Mouse (Mus musculus) kidney, postnatal 4 days (tissue): ENCODE data around the gene Ddc.

Experiments
- DNase-seq, 2 experiments: peaks; one replicate each; pipeline ENCODE4 v3.0.0; 2021; ENCODE audit warnings: mixed read lengths in 2 of 2

The Ddc gene

GRCm38 (mm10) chr11:11897645-11898357 is at the start of gene Ddc:
Ddc (minus strand) TSS chr11:11898144.
- peak in 1 of 2 experiments; percentile 26 for DNase-seq

- DNase-seq: no peak
These were observed 47.8 kb upstream of the Ddc start for GRCm38 (mm10) chr11:11945766-11946165.

DNA sequence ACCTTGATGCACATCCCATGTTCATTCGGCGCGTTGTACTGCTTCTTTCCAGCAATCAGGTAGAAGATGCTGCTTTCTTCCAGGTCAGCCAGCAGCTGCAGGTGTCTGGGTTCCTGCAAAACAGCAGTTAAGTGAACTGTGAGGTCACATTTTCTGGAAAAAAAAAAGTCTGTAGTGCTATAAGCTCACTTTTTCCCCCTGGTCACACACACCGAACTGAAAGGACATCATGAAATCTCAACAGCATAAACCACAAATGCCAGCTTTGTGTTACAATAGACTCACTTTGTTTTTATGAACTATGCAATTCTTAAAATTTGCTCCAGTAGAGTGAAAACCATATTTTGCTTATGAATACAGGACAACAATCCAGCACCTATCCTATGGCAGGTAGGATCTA is 46.9 kb upstream of the Ddc start:
- no peak for DNase-seq

GRCm38 (mm10) chr11:11944082-11944349 is 46.1 kb upstream of the Ddc start:
- no peak for DNase-seq

- DNase-seq: no peak
These were observed 45.5 kb upstream of the Ddc start for GRCm38 (mm10) chr11:11943240-11944081.

DNA sequence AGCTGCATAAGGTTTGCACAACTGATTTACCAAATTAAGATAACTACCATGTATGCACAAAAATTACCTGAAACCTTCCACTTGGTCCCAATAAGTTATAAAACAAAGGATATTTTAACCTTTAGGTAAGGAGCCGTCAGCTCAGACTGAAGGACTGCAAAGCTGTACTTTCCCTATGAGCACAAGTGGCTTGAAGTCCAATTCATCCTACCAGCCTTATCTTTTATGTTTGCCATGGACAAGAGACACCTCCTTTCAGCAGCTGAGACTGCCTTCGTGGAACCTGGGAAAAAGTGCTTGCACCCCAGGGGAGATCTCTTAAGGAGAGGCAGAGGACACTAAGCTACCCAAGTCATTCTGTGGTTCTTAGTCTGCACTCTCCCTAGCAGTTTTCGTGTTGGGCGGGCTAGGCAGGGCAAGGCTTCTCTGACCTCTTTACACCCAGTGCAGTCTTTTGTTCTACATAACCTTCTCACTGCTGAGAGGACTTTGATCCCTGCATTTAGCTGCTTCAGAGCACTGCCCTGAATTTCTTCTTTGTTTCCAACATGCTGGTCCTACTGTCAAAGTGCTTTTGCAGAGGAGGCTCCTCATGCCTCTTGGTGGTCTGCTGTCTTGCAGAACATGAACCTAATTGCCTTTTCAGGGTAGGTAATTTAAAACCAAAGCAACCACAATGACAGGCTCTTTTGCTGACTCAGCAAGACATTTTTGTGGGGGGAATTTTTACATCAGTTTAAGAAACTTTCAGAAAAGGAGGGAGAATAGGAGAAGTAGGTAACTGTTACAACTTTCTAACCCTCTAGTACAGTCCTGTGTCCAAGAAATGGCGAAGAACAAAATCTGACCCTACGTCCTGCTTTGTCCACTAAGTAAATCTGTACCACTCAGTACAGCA is 44.6 kb upstream of the Ddc start:
- DNase-seq: no peak

GRCm38 (mm10) chr11:11940833-11941681 is 43.1 kb upstream of the Ddc start:
- DNase-seq: no peak

- no peak for DNase-seq
These were observed 41.7 kb upstream of the Ddc start for GRCm38 (mm10) chr11:11939611-11940010.

DNA sequence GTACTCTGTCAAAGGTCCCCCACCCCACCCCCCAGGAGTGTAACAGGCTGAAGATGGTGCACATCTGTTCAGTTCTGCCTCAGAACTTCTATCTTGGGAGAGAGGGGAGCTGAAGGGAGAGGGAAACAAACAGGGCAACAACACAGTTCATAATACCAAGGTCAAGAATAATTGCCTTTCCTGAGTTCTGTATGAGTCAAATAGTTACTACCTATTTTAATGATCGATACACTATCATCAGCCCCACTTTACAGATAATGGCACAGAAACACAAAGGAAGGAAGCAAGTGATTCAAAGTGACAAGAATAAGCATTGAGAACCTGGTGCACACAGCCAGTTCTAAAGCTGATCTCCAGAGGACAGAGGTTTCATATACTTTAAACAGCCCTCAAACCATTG is 40.6 kb upstream of the Ddc start:
- DNase-seq: no peak

DNA sequence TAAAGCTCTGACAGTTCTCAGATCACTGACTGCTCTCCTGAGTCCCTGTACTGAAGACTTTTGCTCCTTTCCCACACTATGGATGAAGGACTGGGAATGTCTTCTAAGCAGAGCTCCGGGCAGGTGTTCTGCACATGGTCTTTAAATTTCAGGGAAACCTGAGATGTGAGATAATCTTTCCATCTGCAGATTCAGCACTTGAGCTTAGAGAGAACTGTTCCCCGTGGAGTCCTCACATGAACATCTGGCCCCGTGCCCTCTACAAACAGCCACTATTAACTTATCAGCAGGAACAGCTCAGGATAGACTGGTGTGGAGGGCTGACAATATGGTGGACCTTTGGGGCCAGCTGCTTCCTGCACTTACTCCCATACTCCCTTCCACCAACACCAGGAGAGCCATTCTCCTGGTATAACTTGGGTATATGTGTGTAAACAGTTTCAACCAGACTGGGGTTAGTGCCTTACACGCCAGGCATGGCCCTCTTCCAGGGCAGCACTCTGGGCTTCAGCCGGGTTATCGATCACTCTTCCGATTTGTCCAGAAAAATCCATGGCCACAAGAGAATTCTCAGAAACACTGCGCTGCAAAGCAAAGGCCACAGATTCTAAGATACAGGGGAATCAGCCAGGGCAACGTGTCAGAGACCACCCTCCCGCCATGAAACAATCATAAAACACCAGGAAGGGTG is 39.5 kb upstream of the Ddc start:
- no peak for DNase-seq

- DNase-seq: no peak
These were observed 36.9 kb upstream of the Ddc start for GRCm38 (mm10) chr11:11934808-11935207.

GRCm38 (mm10) chr11:11932102-11932789 is 34.3 kb upstream of the Ddc start:
- no peak for DNase-seq

GRCm38 (mm10) chr11:11931688-11932087 is 33.7 kb upstream of the Ddc start:
- no peak for DNase-seq

DNA sequence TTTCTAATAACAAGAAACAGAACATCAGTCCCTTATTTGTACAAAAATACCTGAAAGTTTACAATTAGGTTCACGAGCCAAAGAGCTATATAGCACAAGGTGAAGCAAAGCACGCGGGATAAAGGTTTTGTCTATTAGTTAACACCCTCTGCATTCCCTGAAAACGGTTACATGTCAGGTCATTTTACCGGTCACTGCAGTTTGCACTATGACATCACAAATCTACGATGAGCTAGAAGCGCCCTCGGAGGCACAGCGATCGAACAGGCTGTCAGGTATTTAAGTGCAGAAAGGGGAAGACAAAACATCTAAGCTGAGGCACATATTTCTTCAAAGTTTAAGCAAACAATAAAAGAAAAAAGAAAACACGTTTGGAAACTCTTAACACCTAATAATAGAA is 32.6 kb upstream of the Ddc start:
- DNase-seq: no peak

GRCm38 (mm10) chr11:11929059-11929458 is 31.1 kb upstream of the Ddc start:
- no peak for DNase-seq

DNA sequence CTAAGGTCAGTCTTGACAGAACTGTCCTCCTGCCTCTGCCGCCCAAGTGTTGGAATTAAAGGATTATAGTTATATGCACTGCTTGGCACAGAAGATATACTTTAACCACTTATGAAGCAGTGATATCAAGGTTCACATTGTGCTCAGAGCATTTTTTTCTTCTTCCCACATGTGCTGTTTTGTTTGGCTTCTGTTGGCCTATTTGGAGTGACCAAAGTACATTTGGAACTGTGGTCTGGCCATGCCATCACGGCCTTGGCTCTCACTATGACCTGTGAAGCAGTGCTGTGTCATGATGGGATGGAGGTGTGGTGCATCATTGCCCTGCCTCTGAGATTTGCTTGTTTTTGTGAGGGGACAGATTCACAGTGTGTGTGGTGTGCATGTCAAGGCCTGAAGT is 30.6 kb upstream of the Ddc start:
- DNase-seq: no peak

GRCm38 (mm10) chr11:11923900-11924299 is 26.0 kb upstream of the Ddc start:
- no peak for DNase-seq

DNA sequence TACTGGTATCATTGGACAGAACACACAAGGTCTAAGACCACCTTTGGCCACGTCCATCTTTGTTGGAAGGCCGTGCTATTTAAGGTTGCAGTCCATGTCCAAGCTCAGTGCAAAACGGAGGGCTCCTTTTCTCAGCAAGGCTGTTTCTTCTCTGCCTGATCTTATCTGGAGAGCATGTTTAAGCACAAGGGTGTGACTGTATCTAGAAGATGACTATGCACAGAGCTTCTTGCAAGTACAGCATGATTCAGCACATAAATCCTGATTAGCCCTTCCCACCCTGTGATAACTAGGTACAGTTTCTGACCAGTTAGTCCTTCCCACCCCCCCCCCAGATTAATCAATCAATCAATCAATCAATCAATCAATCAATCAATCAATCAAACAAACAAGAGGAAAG is 25.4 kb upstream of the Ddc start:
- DNase-seq: no peak

DNA sequence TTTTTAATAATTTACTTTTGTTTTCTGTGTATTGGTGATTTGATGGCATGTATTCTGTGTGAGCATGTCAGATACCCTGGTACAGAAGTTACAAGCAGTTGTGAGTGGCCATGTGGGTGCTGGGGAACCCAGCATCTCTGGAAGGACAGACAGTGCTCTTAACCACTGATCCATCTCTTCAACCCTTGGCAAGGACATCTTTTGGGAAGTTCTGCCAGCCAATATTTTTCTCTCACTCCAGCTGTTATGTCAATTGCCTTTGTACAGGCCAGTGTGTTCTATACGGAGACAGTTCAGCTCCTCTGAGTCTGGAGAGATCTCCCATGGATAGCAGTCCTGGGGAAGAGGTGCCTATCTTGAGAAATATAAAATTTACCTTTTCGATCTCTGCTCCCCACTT is 24.2 kb upstream of the Ddc start:
- DNase-seq: no peak

DNA sequence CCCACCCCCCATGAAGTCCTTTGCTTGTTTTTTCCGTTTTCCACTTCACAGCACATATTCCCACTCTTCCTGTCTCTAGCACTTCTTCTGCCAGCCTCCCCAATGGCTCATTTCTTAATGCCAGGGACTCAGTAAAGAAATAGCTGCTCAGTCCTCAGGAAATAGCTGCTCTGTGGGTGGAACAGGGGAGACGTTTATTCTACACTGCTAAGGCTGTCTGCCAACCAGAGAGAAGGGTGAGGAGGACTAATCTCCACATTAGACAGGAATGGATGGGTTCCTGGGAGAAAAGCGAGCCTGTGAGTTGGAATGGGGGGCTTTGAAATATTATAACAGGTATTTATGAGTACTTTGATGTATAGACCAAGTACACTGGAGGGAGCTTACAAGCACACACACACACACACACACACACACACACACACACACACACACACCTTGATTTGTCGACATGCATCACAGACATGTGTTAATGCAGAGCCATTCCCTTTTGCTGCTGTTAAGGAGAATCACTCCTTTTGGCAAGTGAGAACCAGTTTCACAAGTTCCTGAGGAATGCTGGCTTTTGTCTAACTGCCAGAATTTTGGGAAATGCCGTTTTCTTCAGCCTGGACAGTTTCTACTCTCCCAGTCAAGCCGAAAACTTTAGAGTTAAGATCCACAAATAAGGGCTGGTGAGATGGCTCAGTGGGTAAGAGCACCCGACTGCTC is 9.9 kb upstream of the Ddc start:
- DNase-seq: no peak

DNA sequence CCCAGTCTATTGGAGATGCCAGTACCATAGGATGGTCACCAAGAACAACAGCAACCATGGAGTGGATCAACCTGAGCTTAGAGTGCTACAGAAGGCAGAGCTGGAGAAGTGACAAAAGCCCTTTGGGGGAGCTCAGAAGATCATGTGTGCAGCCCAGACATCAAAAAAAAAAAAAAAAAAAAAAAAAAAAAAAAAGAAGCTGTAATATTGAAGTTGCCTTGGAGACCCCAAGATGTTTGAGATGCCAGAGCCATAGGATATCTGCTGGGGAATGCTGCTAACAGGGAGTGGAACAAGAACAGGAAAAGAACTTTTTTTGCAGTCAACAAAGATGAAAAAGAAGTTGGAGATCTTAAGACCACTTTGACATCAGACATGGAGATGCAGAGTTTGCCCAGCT is 7.6 kb upstream of the Ddc start:
- no peak for DNase-seq
